In genomic region chr4:126643815-126644214, GRCm38 (mm10) we compare ENCODE assay signal across 23 mouse cellular contexts. TPM values are rescaled to one million over a fixed set of nuclear protein-coding genes. Genes with fewer than 3 reads are reported as not detected.
DNase-seq lines count a peak whose midpoint lies in the region; ATAC-seq lines count a peak whose summit lies in the region.
"Had no signal": no experiment of that assay in that cellular context is flagged by ENCODE, and none has a peak within 500 bp of the region (broad histone marks: within the 10 kb centered on the region; RNA-seq: fewer than 3 reads in every experiment).

No protein-coding gene starts in this region.

- H3K4me3 ChIP-seq in liver, embryonic 11.5 days (ENCODE audit: low read depth, low read length), result no peak overlapping the region
- H3K4me3 ChIP-seq: embryonic facial prominence, embryonic 13.5 days; embryonic facial prominence, embryonic 15.5 days; erythroblast, embryonic 14.5 days; forebrain, embryonic 10.5 days; forebrain, embryonic 12.5 days had no signal

- H3K9me3 ChIP-seq in liver, embryonic 11.5 days (ENCODE audit: control insufficient read depth, low read length), result no peaks in the 10 kb centered on the region
- H3K9me3 ChIP-seq: embryonic facial prominence, embryonic 13.5 days; embryonic facial prominence, embryonic 15.5 days; forebrain, embryonic 10.5 days; forebrain, embryonic 12.5 days had no signal

- no peak overlapping the region for H3K27ac ChIP-seq in liver, embryonic 11.5 days (ENCODE audit: low read depth, low read length)
- H3K27ac ChIP-seq: embryonic facial prominence, embryonic 13.5 days; embryonic facial prominence, embryonic 15.5 days; forebrain, embryonic 10.5 days; forebrain, embryonic 12.5 days had no signal

- H3K36me3 ChIP-seq in liver, embryonic 11.5 days (ENCODE audit: control insufficient read depth, insufficient read depth, low read length), result no peaks in the 10 kb centered on the region
- H3K36me3 ChIP-seq: embryonic facial prominence, embryonic 13.5 days; embryonic facial prominence, embryonic 15.5 days; forebrain, embryonic 10.5 days; forebrain, embryonic 12.5 days had no signal

- H3K4me2 ChIP-seq in liver, embryonic 11.5 days, result no peak overlapping the region
- H3K4me2 ChIP-seq: embryonic facial prominence, embryonic 13.5 days; embryonic facial prominence, embryonic 15.5 days; forebrain, embryonic 12.5 days had no signal

- H3K9ac ChIP-seq in liver, embryonic 11.5 days (ENCODE audit: low read depth, low read length), result no peak overlapping the region
- H3K9ac ChIP-seq: embryonic facial prominence, embryonic 13.5 days; embryonic facial prominence, embryonic 15.5 days; forebrain, embryonic 12.5 days had no signal

- no peaks in the 10 kb centered on the region; the same call in 1 of the 2 replicates for H3K27me3 ChIP-seq in liver, embryonic 11.5 days (replicated peaks; ENCODE audit: control insufficient read depth, insufficient read depth, low read length)

- peak; percentile 69 for ATAC-seq in granulocyte monocyte progenitor cell, adult 5-6 weeks (replicated peaks; ENCODE audit: poor library complexity, severe bottlenecking)
- ATAC-seq in megakaryocyte, adult 5-6 weeks (ENCODE audit: poor library complexity, severe bottlenecking), result peak; percentile 76
- peak; percentile 47; the same call in 1 of the 2 replicates for ATAC-seq in monocyte, adult 5-6 weeks (replicated peaks; ENCODE audit: insufficient number of reproducible peaks, low FRiP score, low TSS enrichment, poor library complexity, severe bottlenecking)
- ATAC-seq in liver, embryonic 11.5 days (replicated peaks; ENCODE audit: low FRiP score), result no peak
- ATAC-seq: forebrain, embryonic 14.5 days had no signal

- DNase-seq in thymus, postnatal 25 days, result no peak
- DNase-seq in liver, embryonic 11.5 days (ENCODE audit: low spot score), result no peak
- no peak for DNase-seq in ovary, postnatal 36 days (ENCODE audit: low spot score)
- DNase-seq: adrenal gland, adult 2 months; adrenal gland, postnatal 10 days; adrenal gland, postnatal 25 days; cerebellum, adult 11 months; cerebellum, adult 18-20 months; cerebellum, adult 8-10 months; cerebellum, adult 9-11 months; cerebellum, postnatal 14 days; cerebellum, postnatal 36 days; embryo, embryonic 11 days had no signal

- H3K4me1 ChIP-seq in liver, embryonic 11.5 days (replicated peaks; ENCODE audit: control insufficient read depth, insufficient read depth, low read length), result no peaks in the 10 kb centered on the region
- H3K4me1 ChIP-seq: embryonic facial prominence, embryonic 13.5 days; embryonic facial prominence, embryonic 15.5 days had no signal

- 71% methylated on average over 4 of the region's 4 CpGs for WGBS in liver, embryonic 11.5 days

RNA-seq across cellular contexts. Expression of gene Psmb2, which starts 33.6 kb away (rescaled TPM):
- total RNA-seq in granulocyte monocyte progenitor cell, adult 5-6 weeks (2014; fragmentation: Nextera tagmentation), result 295 and 328 TPM in 2 replicates
- 102 and 140 TPM in 2 replicates for total RNA-seq in granulocyte monocyte progenitor cell, adult 5-6 weeks (2017)
- 194 and 203 TPM in 2 replicates for total RNA-seq in megakaryocyte, adult 5-6 weeks (2015)
- total RNA-seq in megakaryocyte, adult 5-6 weeks (2017), result 103 and 109 TPM in 2 replicates
- 64.6 to 85.4 TPM (median 64.6 TPM) in 3 replicates for total RNA-seq in monocyte, adult 5-6 weeks (2017)
- 535 and 555 TPM in 2 replicates for polyA plus RNA-seq in liver, embryonic 11.5 days (2014; fragmentation: Nextera tagmentation; extraction: Ambion mirVana)

RNA-seq across cellular contexts. Expression of gene 5730409E04Rik, which starts 34.2 kb away (rescaled TPM):
- 0.88 and 1.2 TPM in 2 replicates for total RNA-seq in granulocyte monocyte progenitor cell, adult 5-6 weeks (2014; fragmentation: Nextera tagmentation)
- total RNA-seq in granulocyte monocyte progenitor cell, adult 5-6 weeks (2017), result 2.3 and 2.5 TPM in 2 replicates
- total RNA-seq in megakaryocyte, adult 5-6 weeks (2015), result 0.34 and 0.91 TPM in 2 replicates
- 1.2 and 1.6 TPM in 2 replicates for total RNA-seq in megakaryocyte, adult 5-6 weeks (2017)
- 2.3 to 6.4 TPM (median 3.7 TPM) in 3 replicates for total RNA-seq in monocyte, adult 5-6 weeks (2017)
- polyA plus RNA-seq in liver, embryonic 11.5 days (2014; fragmentation: Nextera tagmentation; extraction: Ambion mirVana), result 0.40 and 0.71 TPM in 2 replicates
- total RNA-seq: MEL had no signal
- polyA plus RNA-seq: erythroblast, embryonic 14.5 days had no signal
